Mouse (Mus musculus) layer of hippocampus, adult 2 months (tissue): ENCODE measurements around the gene Fbxo42. TPM values are rescaled to one million over a fixed set of nuclear protein-coding genes. Genes with fewer than 3 reads are reported as not detected.
A peak's percentile ranks its signal among the peaks of the same experiment; 100 is the strongest.

Experiments used
- DNase-seq, 2 experiments: peaks; one replicate each; pipeline ENCODE4 v3.0.0; 2022; ENCODE audit warnings: low spot score in 2 of 2
- H3K27ac ChIP-seq: fragments of 200-600 bp; 2 replicates; pipeline ENCODE4 v1.8.1; 2022
- H3K4me3 ChIP-seq: fragments of 200-600 bp; 2 replicates; pipeline ENCODE4 v1.8.1; 2022; ENCODE audit warnings: mild to moderate bottlenecking
- CTCF ChIP-seq: fragments of 200-600 bp; conservative IDR thresholded peaks from 2 replicates; pipeline ENCODE4 v1.8.1; 2022; ENCODE audit warnings: antibody characterized with exemption, mild to moderate bottlenecking, moderate library complexity
- total RNA-seq, 2 experiments: library from RNA; stranded (reverse); gene quantifications; 2 replicates each; pipeline ENCODE4 v1.2.3; 2021

The Fbxo42 gene
- total RNA-seq, 2 experiments from 2014 or later, result 21.2 to 22.8 TPM

DNA sequence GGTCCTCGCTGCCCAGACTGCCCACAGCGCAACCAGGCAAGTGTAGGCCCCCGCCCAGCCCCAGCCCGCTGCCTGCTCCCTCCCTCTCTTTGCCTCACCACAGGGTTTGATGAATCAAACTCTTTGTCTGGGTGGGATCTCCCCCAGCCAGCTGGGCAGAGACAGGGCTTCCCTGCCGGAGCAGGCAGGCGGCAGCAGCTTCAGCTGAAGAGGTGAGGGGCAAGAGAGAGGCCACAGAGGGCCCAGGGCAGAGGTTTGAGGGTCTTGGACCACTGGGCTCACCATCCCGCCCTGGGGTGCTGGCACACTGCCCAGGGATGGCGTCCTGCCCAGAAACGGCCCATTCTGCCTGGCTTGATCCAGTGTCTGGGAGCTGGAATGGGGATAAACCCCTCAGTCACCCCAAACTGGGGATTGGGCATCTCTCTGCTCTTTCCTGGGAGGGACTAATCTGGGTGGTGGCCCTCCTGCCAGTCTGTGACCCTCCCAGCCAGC, 97.3 kb downstream of the Fbxo42 start:
- Histone ChIP-seq H3K27ac (peak overlapping the region; percentile 85), H3K4me3 (no peak overlapping the region; the same call in 1 of the 2 replicates)
- no peak for TF ChIP-seq CTCF
- peak; percentile 73 to 77 for DNase-seq

DNA sequence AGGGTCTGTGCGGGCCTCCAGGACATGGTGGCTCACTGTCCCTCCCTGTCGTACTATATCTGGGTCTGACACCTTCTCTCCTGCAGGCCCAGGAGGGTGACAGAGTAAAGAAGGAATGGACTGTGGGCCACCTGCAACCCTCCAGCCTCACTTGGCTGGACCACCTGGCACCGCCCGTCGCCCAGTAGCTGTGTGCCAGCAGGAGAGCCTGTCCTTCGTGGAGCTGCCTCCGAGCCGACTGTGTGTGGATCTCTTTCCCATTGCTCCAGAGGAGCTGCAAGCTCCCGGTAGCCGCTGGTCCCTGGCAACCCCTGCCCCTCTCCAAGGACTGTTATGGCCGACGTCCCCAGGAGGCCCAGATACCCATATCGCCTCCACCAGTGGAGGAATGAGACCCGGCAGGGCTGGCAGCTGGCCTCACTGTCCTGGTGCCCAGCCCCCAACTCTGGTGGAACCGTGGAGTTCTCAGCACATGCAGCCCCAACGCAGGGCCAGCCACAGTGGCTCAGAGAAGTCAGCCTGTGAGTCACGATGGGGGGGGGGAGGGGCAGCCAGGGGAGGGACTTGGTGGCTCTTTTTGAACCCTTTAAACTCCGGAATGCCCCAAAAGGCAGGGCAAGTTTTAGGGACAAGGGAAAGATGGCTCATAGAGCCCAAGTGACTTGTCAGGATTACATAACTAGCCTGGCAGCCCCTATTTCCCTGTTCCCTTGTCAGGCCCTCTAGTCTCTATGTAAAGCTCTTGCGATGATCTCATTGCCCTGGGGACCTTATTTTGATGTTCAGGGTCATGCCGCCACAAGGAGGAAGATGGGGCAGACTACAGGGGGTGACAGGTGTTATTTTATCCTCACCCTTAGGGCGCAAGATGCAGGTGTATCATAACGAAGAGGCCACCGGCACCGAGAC, 98.6 kb downstream of the Fbxo42 start:
- peak overlapping the region; percentile 73 for H3K27ac ChIP-seq
- TF ChIP-seq CTCF, result no peak
- peak overlapping the region; percentile 5; the same call in 1 of the 2 replicates for H3K4me3 ChIP-seq
- no peak for DNase-seq

DNA sequence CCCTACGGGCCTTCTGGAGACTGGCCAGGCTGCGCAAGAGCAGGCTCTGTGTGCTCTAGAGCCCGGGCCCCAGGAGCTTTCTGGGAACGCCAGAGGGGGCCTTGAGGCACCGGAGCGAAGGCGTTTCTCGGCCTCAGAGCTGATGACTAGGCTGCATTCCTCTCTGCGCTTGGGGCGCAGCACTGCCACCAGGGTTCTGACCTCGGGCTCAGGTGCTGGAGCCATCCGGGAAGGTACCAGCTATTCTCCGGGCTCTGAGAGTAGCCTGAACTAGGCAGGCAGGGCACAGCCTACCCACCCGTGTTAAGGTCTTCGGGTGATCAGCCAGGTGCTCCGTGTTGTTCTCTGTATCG, 99.3 kb downstream of the Fbxo42 start:
- peak overlapping the region; percentile 73 for H3K27ac ChIP-seq
- no peak for DNase-seq
- H3K4me3 ChIP-seq, result peak overlapping the region; percentile 5; the same call in 1 of the 2 replicates
- TF ChIP-seq CTCF, result no peak

DNA sequence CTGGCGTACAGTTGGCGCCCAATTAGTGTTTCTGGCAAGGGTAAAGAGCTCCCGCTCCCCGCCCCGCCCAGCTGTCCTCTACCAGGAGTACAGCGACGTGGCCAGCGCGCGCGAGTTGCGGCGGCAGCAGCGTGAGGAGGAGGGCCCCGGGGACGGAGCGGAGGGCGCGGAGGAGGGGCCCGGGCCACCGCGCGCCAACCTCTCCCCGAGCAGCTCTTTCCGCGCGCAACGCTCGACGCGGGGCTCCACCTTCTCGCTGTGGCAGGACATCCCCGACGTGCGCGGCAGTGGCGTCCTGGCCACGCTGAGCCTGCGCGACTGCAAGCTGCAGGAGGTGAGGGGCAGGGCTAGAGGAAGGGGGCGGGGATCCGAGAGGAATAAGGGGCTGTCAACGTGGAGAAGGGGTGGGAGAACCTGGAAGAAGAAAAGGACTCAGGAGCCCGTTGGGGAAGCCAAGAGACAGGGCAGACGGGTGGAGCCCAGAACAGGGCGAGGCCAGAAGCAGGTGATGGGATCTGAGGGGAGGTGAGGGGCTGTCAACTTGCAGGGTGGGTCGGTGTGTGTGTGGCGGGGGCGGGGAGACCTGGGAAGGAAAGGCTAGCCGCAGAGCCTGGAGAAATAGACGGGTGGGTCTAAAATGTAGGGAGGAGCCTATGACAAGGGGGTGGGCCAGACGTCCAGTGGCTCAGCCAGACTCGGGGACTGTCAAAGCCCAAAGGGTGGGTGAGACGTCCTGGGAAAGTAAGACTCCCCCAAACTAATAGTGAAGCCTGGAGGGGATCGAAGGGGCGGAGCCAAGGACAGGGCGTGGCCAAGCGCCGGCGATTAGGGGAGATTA, 100.3 kb downstream of the Fbxo42 start:
- no peak overlapping the region for H3K27ac ChIP-seq
- no peak for DNase-seq
- H3K4me3 ChIP-seq, result peak overlapping the region; percentile 36
- TF ChIP-seq CTCF, result no peak

DNA sequence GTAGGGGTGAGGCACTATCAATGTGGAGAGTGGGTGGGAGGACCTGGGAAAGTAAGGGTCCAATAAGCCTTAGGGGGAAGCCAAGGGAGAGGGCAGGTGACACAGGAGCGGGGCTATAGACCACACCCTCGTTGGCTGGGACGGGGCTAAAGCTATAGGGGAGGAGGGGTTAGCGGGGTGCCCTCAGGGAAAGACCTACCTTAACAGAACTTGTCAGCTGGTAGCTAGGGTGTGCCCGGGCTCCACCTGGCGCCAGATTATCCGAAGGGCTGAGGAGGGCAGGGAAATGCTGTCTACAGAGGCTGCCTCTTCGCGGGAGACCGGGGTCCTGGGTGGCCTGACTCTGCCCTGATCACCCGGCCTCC, 100.9 kb downstream of the Fbxo42 start:
- DNase-seq, result no peak
- TF ChIP-seq CTCF, result no peak
- H3K4me3 ChIP-seq, result no peak overlapping the region
- H3K27ac ChIP-seq, result no peak overlapping the region

DNA sequence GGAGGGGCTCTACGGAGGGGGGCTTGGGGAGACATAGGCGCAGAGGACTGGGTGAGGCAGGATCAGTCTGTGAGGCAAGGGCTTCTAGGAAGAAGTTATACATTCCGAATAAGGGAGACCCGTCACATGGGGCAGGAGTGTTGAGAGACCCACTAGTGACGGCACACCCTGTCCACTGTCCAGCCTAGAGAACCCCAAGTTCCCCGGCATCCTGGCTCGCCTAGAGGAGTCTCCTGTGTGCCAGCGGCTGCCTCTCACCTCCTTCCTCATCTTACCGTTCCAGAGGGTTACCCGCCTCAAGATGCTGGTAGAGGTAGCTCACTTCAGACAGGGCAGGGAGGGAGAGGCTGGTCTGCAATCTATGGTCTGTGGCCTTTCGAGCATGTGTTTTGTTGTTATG, 101.7 kb downstream of the Fbxo42 start:
- no peak for DNase-seq
- no peak for TF ChIP-seq CTCF
- no peak overlapping the region for H3K27ac ChIP-seq

DNA sequence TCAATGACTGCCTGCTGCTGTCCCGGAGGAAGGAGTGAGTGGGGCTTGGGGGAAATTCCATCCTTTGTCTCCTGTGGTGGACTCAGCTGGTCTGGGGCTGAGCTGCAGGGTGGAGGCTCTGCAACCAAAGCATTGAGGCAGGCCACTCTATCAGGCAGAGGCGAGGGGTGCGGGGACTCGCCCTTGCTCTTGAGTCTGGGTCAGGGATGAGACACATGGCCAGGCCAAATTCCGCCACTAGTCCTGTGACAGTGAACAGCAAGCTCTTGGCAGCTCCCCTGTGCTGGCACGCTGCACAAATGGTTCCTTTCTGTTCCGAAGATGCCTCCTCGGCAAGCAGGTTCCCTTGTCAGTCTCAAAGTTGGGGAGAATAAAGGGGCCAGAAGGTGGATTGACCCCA, 103.4 kb downstream of the Fbxo42 start:
- DNase-seq, result no peak
- no peak for TF ChIP-seq CTCF
- Histone ChIP-seq H3K27ac (no peak overlapping the region), H3K4me3 (no peak overlapping the region)

More for the DNA sequence above, 101.7 kb downstream of the Fbxo42 start:
- no peak overlapping the region for H3K4me3 ChIP-seq

DNA sequence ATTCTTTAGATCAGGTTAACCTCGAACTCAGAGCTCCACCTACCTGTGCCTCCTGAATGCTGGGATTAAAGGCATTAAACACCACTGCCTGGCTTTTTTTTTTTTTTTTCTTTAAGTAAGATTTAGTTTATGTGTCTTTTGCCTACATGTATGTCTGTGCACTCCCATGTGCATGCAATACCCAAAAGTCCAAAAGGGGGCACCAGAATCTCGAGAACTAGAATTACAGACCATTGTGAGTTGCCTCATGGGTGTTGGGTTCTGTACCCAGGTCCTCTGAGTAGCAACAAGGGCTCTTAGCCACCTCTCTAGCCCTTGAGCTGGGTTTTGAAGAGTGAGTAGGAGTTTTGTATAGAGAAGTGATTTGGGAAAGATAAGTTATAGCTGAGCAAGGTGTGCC, 104.9 kb downstream of the Fbxo42 start:
- Histone ChIP-seq H3K4me3 (no peak overlapping the region), H3K27ac (no peak overlapping the region)
- no peak for DNase-seq
- TF ChIP-seq CTCF, result peak; percentile 51

Other genes starting within 250 kb of the Fbxo42 start
- 10 to 100 TPM; 20.2 to 26.5 TPM for gene Padi2, start 241.6 kb upstream of the Fbxo42 start, total RNA-seq
- 100 to 1,000 TPM; 170 to 183 TPM for gene Sdhb, start 186.7 kb upstream of the Fbxo42 start, total RNA-seq
- gene Atp13a2, start 161.0 kb upstream of the Fbxo42 start, total RNA-seq, result 100 to 1,000 TPM; 155 to 162 TPM
- 1 to 10 TPM; 4.5 to 6.9 TPM for gene Mfap2, start 137.5 kb upstream of the Fbxo42 start, total RNA-seq
- gene Crocc, start 87.4 kb upstream of the Fbxo42 start, total RNA-seq, result 10 to 100 TPM; 83.1 to 89.8 TPM
- 10 to 100 TPM; 41.6 to 42.2 TPM for gene Necap2, start 69.6 kb upstream of the Fbxo42 start, total RNA-seq
- gene Spata21, start 59.6 kb upstream of the Fbxo42 start, total RNA-seq, result not detected
- gene Szrd1, start 8.1 kb upstream of the Fbxo42 start, total RNA-seq, result 10 to 100 TPM; 49.7 to 54.3 TPM
- 1 to 10 TPM; 2.5 to 5.4 TPM for gene Rsg1, start 66.0 kb downstream of the Fbxo42 start, total RNA-seq
- gene Arhgef19, start 91.6 kb downstream of the Fbxo42 start, total RNA-seq, result 10 to 100 TPM; 15.5 to 16.2 TPM
- 1 to 10 TPM in 1 of 2 experiments, under 1 TPM in 1; 0.86 to 1.3 TPM for gene Epha2, start 153.3 kb downstream of the Fbxo42 start, total RNA-seq
- 1 to 10 TPM; 2.5 to 2.6 TPM for gene Fam131c, start 220.3 kb downstream of the Fbxo42 start, total RNA-seq